Mouse (Mus musculus): ENCODE data around the gene Zbtb46. TPM values are rescaled to one million over a fixed set of nuclear protein-coding genes. Genes with fewer than 3 reads are reported as not detected.

Gene Zbtb46
- polyA plus RNA-seq, 2 experiments: 5.3 to 6.8 TPM

DNA sequence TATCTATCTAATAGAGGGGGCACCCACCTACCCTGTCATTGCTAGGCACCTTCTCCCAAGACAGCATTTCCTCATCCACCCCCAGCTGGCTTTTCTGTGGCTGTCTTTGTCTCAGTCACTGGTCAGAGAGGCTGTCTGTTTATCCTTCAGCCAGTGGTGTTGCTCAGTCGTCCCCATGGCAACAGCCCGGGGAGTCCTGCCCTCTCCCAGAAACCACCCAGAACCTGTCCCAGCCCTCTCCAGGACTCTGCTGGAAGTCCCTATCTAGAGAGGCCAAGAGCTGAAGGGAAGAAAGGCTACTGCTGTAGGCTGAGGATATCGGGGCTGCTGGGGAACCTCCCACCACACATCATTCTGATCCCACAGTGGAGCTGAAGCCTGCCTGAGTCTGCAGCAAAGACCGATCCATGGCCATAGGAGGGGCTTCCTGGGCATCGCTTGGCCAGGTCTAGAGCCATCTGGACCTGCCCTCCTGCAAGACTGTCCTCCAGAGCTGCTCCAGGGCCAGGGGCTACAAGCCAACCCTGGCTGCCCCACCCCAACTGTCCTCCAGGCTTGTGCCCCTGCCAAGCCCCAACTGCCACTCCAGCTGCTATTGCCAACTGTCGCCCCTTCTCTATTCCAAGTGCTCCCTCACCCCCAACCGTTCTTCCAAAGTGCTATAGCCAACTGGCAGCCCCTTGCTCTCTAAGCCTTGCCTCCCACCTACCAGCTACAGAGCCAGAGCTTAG, 3.9 kb upstream of the Zbtb46 start:
- ATAC-seq (ENCODE audit: insufficient read depth) (peak; percentile 12), DNase-seq (ENCODE audit: low read depth in 3 of 3, low spot score in 3 of 3) (peak; percentile 63 to 73 (median 64))
- 27% methylated on average over 7 of the region's 7 CpGs for WGBS (ENCODE audit: insufficient replicate concordance)
- Histone ChIP-seq H3K27me3 (ENCODE audit: control insufficient read depth, insufficient read depth, low read length) (peaks cover 2% of the 10 kb centered on the region; the same call in 1 of the 2 replicates), H3K27ac (no peak overlapping the region), H3K4me1 (replicated peaks; ENCODE audit: control insufficient read depth in 2 of 2, insufficient read depth in 2 of 2, low read length in 1 of 2) (peaks cover 29 to 32% of the 10 kb centered on the region in 2 experiments), H3K36me3 (replicated peaks; ENCODE audit: control insufficient read depth, insufficient read depth, low read depth) (no peaks in the 10 kb centered on the region), H3K9ac (replicated peaks) (peak overlapping the region; percentile 31; the same call in 1 of the 2 replicates), H3K4me2 (ENCODE audit: low read depth) (peak overlapping the region; percentile 9; the same call in 1 of the 2 replicates), H3K4me3 (ENCODE audit: insufficient read depth in 1 of 2, low read depth in 2 of 2, low read length in 2 of 2) (no peak overlapping the region), H3K9me3 (ENCODE audit: control insufficient read depth, low read length) (no peaks in the 10 kb centered on the region)
- TF ChIP-seq CTCF (IDR thresholded peaks at IDR 0.05; ENCODE audit: low read depth) (no peak), EP300 (IDR thresholded peaks at IDR 0.05; ENCODE audit: low read depth) (peak; percentile 25; the same call in 1 of the 2 replicates)

DNA sequence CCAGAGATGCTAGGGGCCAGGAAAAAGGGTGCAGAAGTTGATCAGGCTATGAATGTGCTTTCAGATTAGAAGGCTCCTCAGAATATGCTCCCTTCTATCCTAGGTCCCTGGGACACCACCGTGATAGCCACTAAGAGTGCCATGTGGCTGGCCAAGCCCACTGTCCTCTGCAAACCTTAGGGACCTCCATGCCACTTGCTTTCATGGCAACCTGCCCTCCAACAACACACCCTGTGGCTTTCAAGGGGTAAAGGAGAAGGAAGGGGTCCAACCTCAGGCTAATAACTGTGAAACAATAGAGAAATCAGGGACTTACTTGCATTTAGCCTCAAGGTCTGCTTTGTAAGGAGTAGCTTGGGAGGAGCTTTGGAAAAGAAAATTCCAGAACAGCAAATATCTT, 3.4 kb upstream of the Zbtb46 start:
- H3K9me3 ChIP-seq (ENCODE audit: control insufficient read depth, low read length): no peaks in the 10 kb centered on the region
- no peak for TF ChIP-seq CTCF (IDR thresholded peaks at IDR 0.05; ENCODE audit: low read depth)
- TF ChIP-seq EP300 (IDR thresholded peaks at IDR 0.05; ENCODE audit: low read depth): no peak
- DNase-seq (ENCODE audit: low read depth in 3 of 3, low spot score in 3 of 3) (no peak), ATAC-seq (ENCODE audit: insufficient read depth) (no peak)
- 69% methylated on average over 1 of the region's 1 CpGs for WGBS (ENCODE audit: insufficient replicate concordance)
- H3K27ac ChIP-seq: no peak overlapping the region
- H3K4me2 ChIP-seq (ENCODE audit: low read depth): peak overlapping the region; percentile 9; the same call in 1 of the 2 replicates
- no peak overlapping the region for H3K4me3 ChIP-seq (ENCODE audit: insufficient read depth in 1 of 2, low read depth in 2 of 2, low read length in 2 of 2)
- H3K27me3 ChIP-seq (ENCODE audit: control insufficient read depth, insufficient read depth, low read length): peaks cover 6% of the 10 kb centered on the region; the same call in 1 of the 2 replicates
- H3K4me1 ChIP-seq (replicated peaks; ENCODE audit: control insufficient read depth in 2 of 2, insufficient read depth in 2 of 2, low read length in 1 of 2): peaks cover 34 to 36% of the 10 kb centered on the region in 2 experiments
- H3K9ac ChIP-seq (replicated peaks): peak overlapping the region; percentile 31; the same call in 1 of the 2 replicates
- no peaks in the 10 kb centered on the region for H3K36me3 ChIP-seq (replicated peaks; ENCODE audit: control insufficient read depth, insufficient read depth, low read depth)

DNA sequence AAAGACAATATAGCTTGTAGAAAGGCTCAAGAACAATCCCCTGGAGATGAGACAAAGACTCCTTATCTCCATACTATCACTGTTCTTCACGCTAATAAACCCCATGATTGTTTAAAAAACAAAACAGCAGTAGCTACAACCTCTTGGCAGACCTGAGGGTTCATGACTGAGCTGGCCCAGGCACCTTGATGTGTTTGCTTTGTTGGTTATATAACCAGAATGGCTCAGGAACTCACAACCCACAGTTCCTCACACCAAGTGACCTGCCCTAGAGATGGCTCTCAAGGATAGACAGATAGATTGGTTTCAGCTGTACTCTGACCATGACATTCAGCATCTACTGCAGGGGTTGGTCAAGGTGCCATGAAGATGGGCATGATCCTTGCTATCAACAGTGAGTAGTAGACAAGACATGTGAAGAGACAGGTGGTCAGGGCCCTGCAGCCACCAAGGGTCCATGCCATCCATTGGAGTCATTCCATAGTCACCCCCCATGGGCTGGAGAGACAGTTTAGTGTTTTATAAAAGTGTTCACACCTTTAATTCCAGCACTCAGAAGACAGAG, 2.4 kb upstream of the Zbtb46 start:
- H3K4me3 ChIP-seq (ENCODE audit: insufficient read depth in 1 of 2, low read depth in 2 of 2, low read length in 2 of 2): no peak overlapping the region
- no peaks in the 10 kb centered on the region for H3K9me3 ChIP-seq (ENCODE audit: control insufficient read depth, low read length)
- peaks cover 6% of the 10 kb centered on the region; the same call in 1 of the 2 replicates for H3K27me3 ChIP-seq (ENCODE audit: control insufficient read depth, insufficient read depth, low read length)
- DNase-seq (ENCODE audit: low read depth in 3 of 3, low spot score in 3 of 3) (no peak), ATAC-seq (ENCODE audit: insufficient read depth) (no peak)
- TF ChIP-seq CTCF (IDR thresholded peaks at IDR 0.05; ENCODE audit: low read depth): no peak
- no peak overlapping the region for H3K9ac ChIP-seq (replicated peaks)
- no peaks in the 10 kb centered on the region for H3K36me3 ChIP-seq (replicated peaks; ENCODE audit: control insufficient read depth, insufficient read depth, low read depth)
- whole genome bisulfite sequencing (ENCODE audit: insufficient replicate concordance): 48% methylated on average over 1 of the region's 1 CpGs
- H3K27ac ChIP-seq: peak overlapping the region; percentile 22; the same call in 1 of the 2 replicates
- peak overlapping the region; percentile 96; the same call in 1 of the 2 replicates for H3K4me2 ChIP-seq (ENCODE audit: low read depth)
- peaks cover 40 to 42% of the 10 kb centered on the region in 2 experiments for H3K4me1 ChIP-seq (replicated peaks; ENCODE audit: control insufficient read depth in 2 of 2, insufficient read depth in 2 of 2, low read length in 1 of 2)

- H3K4me1 ChIP-seq (replicated peaks; ENCODE audit: control insufficient read depth in 2 of 2, insufficient read depth in 2 of 2, low read length in 1 of 2): peaks cover 42 to 46% of the 10 kb centered on the region in 2 experiments
- peak; percentile 83 for ATAC-seq (ENCODE audit: insufficient read depth)
Measured at GRCm38 (mm10) chr2:181459673-181460621, 721 bp upstream of the Zbtb46 start.

More at GRCm38 (mm10) chr2:181459673-181460621, 721 bp upstream of the Zbtb46 start:
- WGBS (ENCODE audit: insufficient replicate concordance): under 1% methylated on average over 71 of the region's 71 CpGs
- no peaks in the 10 kb centered on the region for H3K9me3 ChIP-seq (ENCODE audit: control insufficient read depth, low read length)
- H3K4me2 ChIP-seq (ENCODE audit: low read depth): peak overlapping the region; percentile 96
- H3K9ac ChIP-seq (replicated peaks): peak overlapping the region; percentile 73
- DNase-seq (ENCODE audit: low read depth in 3 of 3, low spot score in 3 of 3): peak; percentile 85 to 89 (median 86)
- peak; percentile 40; the same call in 1 of the 2 replicates for TF ChIP-seq CTCF (IDR thresholded peaks at IDR 0.05; ENCODE audit: low read depth)
- peak; percentile 91 for TF ChIP-seq EP300 (IDR thresholded peaks at IDR 0.05; ENCODE audit: low read depth)
- H3K27ac ChIP-seq: peak overlapping the region; percentile 90
- no peaks in the 10 kb centered on the region for H3K36me3 ChIP-seq (replicated peaks; ENCODE audit: control insufficient read depth, insufficient read depth, low read depth)
- peak overlapping the region; percentile 69 to 97 for H3K4me3 ChIP-seq (ENCODE audit: insufficient read depth in 1 of 2, low read depth in 2 of 2, low read length in 2 of 2)
- H3K27me3 ChIP-seq (ENCODE audit: control insufficient read depth, insufficient read depth, low read length): peaks cover 6% of the 10 kb centered on the region; the same call in 1 of the 2 replicates
